Mouse (Mus musculus) retina, embryonic 14.5 days (tissue): Measurements from ENCODE around the gene Ifit3b.
A peak's percentile ranks its signal among the peaks of the same experiment; 100 is the strongest.
"Not testable (repeated sequence)": the region's sequence is repeated elsewhere in the genome, so short reads cannot be mapped to it uniquely, and the experiment has no call there.

Experiments used
- DNase-seq: peaks from one replicate; pipeline ENCODE4 v3.0.0-alpha.2; 2015; ENCODE audit warnings: low spot score

Ifit3b gene

GRCm38 (mm10) chr19:34607237-34608051 is at the start of gene Ifit3b:
Gene Ifit3b, plus strand, starts transcription at chr19:34607970.
- not testable (repeated sequence) for DNase-seq

GRCm38 (mm10) chr19:34562556-34562955 is 45.2 kb upstream of the Ifit3b start:
- DNase-seq = no peak

GRCm38 (mm10) chr19:34566178-34566784 is 41.5 kb upstream of the Ifit3b start:
- peak; percentile 31 for DNase-seq

- no peak for DNase-seq
Measured at GRCm38 (mm10) chr19:34568988-34569895, 38.5 kb upstream of the Ifit3b start.

GRCm38 (mm10) chr19:34569896-34570476 is 37.8 kb upstream of the Ifit3b start:
- no peak for DNase-seq

- no peak for DNase-seq
Measured at GRCm38 (mm10) chr19:34571080-34571479, 36.7 kb upstream of the Ifit3b start.

GRCm38 (mm10) chr19:34573650-34574049 is 34.1 kb upstream of the Ifit3b start:
- no peak for DNase-seq

- no peak for DNase-seq
Measured at GRCm38 (mm10) chr19:34577121-34577520, 30.6 kb upstream of the Ifit3b start.

GRCm38 (mm10) chr19:34582696-34583095 is 25.1 kb upstream of the Ifit3b start:
- DNase-seq = not testable (repeated sequence)

- not testable (repeated sequence) for DNase-seq
Measured at GRCm38 (mm10) chr19:34583126-34583766, 24.5 kb upstream of the Ifit3b start, which contains the start of gene Ifit3. Gene Ifit3, plus strand, starts transcription at chr19:34583531.

- DNase-seq = not testable (repeated sequence)
Measured at GRCm38 (mm10) chr19:34585740-34586458, 21.9 kb upstream of the Ifit3b start.

GRCm38 (mm10) chr19:34587898-34588692 is 19.7 kb upstream of the Ifit3b start:
- not testable (repeated sequence) for DNase-seq

GRCm38 (mm10) chr19:34588959-34589358 is 18.8 kb upstream of the Ifit3b start:
- no peak for DNase-seq

GRCm38 (mm10) chr19:34593456-34593855 is 14.3 kb upstream of the Ifit3b start:
- DNase-seq = no peak

GRCm38 (mm10) chr19:34594523-34594922 is 13.2 kb upstream of the Ifit3b start:
- not testable (repeated sequence) for DNase-seq

- no peak for DNase-seq
Measured at GRCm38 (mm10) chr19:34596811-34597210, 11.0 kb upstream of the Ifit3b start.

GRCm38 (mm10) chr19:34598341-34598740 is 9.4 kb upstream of the Ifit3b start:
- no peak for DNase-seq

GRCm38 (mm10) chr19:34599250-34599649 is 8.5 kb upstream of the Ifit3b start:
- not testable (repeated sequence) for DNase-seq

GRCm38 (mm10) chr19:34601888-34602287 is 5.9 kb upstream of the Ifit3b start, which contains the start of gene Ifit1bl1:
Gene Ifit1bl1, minus strand, starts transcription at chr19:34601956.
- DNase-seq = not testable (repeated sequence)

- no peak for DNase-seq
Measured at GRCm38 (mm10) chr19:34605472-34605871, 2.3 kb upstream of the Ifit3b start.
